Mouse (Mus musculus): ENCODE measurements around the gene Ankrd60. TPM values are rescaled to one million over a fixed set of nuclear protein-coding genes. Genes with fewer than 3 reads are reported as not detected.

Gene Ankrd60
- total RNA-seq, 1 experiment: not detected

- Histone ChIP-seq H3K9ac (ENCODE audit: insufficient read depth, low read depth, low read length, poor library complexity, severe bottlenecking) (no peak overlapping the region), H3K27ac (ENCODE audit: insufficient read depth, low read depth, low read length, poor library complexity, severe bottlenecking) (no peak overlapping the region), H3K9me3 (ENCODE audit: control insufficient read depth, insufficient read depth, low read depth, low read length) (no peaks in the 10 kb centered on the region), H3K4me1 (ENCODE audit: control insufficient read depth in 2 of 2, insufficient read depth in 2 of 2, low read length in 2 of 2, poor library complexity in 1 of 2) (no peaks in the 10 kb centered on the region), H3K4me3 (ENCODE audit: insufficient read depth in 1 of 2, low read depth in 1 of 2, low read length in 2 of 2, poor library complexity in 1 of 2, severe bottlenecking in 1 of 2) (no peak overlapping the region), H3K36me3 (ENCODE audit: control insufficient read depth, insufficient read depth, low read length, poor library complexity, severe bottlenecking) (no peaks in the 10 kb centered on the region)
- in situ Hi-C loops (cut with MboI; ENCODE audit: low sequenced_read_pairs in 2 of 2, unreplicated experiment in 2 of 2): no loop called here
- TF ChIP-seq ZNF384 (IDR thresholded peaks at IDR 0.05; ENCODE audit: low read depth, low read length) (no peak), HCFC1 (IDR thresholded peaks at IDR 0.05; ENCODE audit: borderline replicate concordance, insufficient read depth, low read length) (no peak), MAFK (IDR thresholded peaks at IDR 0.05; ENCODE audit: insufficient read depth, low read depth, low read length) (no peak), ZC3H11A (IDR thresholded peaks at IDR 0.05; ENCODE audit: borderline replicate concordance, low read depth, low read length) (no peak), CHD2 (IDR thresholded peaks at IDR 0.05; ENCODE audit: low read depth, low read length) (no peak)
- no peak for DNase-seq (ENCODE audit: low read depth, low spot score)
Observed at GRCm38 (mm10) chr2:173620645-173621044, 42.5 kb upstream of the Ankrd60 start.

GRCm38 (mm10) chr2:173619132-173619531 is 41.0 kb upstream of the Ankrd60 start:
- H3K4me3 ChIP-seq (ENCODE audit: insufficient read depth in 1 of 2, low read depth in 1 of 2, low read length in 2 of 2, poor library complexity in 1 of 2, severe bottlenecking in 1 of 2): no peak overlapping the region
- TF ChIP-seq ZNF384 (IDR thresholded peaks at IDR 0.05; ENCODE audit: low read depth, low read length) (no peak), ZC3H11A (IDR thresholded peaks at IDR 0.05; ENCODE audit: borderline replicate concordance, low read depth, low read length) (no peak), CHD2 (IDR thresholded peaks at IDR 0.05; ENCODE audit: low read depth, low read length) (no peak), MAFK (IDR thresholded peaks at IDR 0.05; ENCODE audit: insufficient read depth, low read depth, low read length) (no peak), HCFC1 (IDR thresholded peaks at IDR 0.05; ENCODE audit: borderline replicate concordance, insufficient read depth, low read length) (no peak)
- no peak overlapping the region for H3K27ac ChIP-seq (ENCODE audit: insufficient read depth, low read depth, low read length, poor library complexity, severe bottlenecking)
- H3K36me3 ChIP-seq (ENCODE audit: control insufficient read depth, insufficient read depth, low read length, poor library complexity, severe bottlenecking): peaks cover 1% of the 10 kb centered on the region; the same call in 1 of the 2 replicates
- in situ Hi-C loops (cut with MboI; ENCODE audit: low sequenced_read_pairs in 2 of 2, unreplicated experiment in 2 of 2): no loop called here
- H3K9me3 ChIP-seq (ENCODE audit: control insufficient read depth, insufficient read depth, low read depth, low read length): no peaks in the 10 kb centered on the region
- H3K4me1 ChIP-seq (ENCODE audit: control insufficient read depth in 2 of 2, insufficient read depth in 2 of 2, low read length in 2 of 2, poor library complexity in 1 of 2): no peaks in the 10 kb centered on the region
- H3K9ac ChIP-seq (ENCODE audit: insufficient read depth, low read depth, low read length, poor library complexity, severe bottlenecking): no peak overlapping the region
- DNase-seq (ENCODE audit: low read depth, low spot score): no peak

- in situ Hi-C loops (cut with MboI; ENCODE audit: low sequenced_read_pairs in 2 of 2, unreplicated experiment in 2 of 2): no loop called here
- TF ChIP-seq ZNF384 (IDR thresholded peaks at IDR 0.05; ENCODE audit: low read depth, low read length): no peak
- no peak for TF ChIP-seq HCFC1 (IDR thresholded peaks at IDR 0.05; ENCODE audit: borderline replicate concordance, insufficient read depth, low read length)
- TF ChIP-seq CHD2 (IDR thresholded peaks at IDR 0.05; ENCODE audit: low read depth, low read length): no peak
- no peak for TF ChIP-seq ZC3H11A (IDR thresholded peaks at IDR 0.05; ENCODE audit: borderline replicate concordance, low read depth, low read length)
- TF ChIP-seq MAFK (IDR thresholded peaks at IDR 0.05; ENCODE audit: insufficient read depth, low read depth, low read length): no peak
- DNase-seq (ENCODE audit: low read depth, low spot score): no peak
- Histone ChIP-seq H3K36me3 (ENCODE audit: control insufficient read depth, insufficient read depth, low read length, poor library complexity, severe bottlenecking) (peaks cover 1% of the 10 kb centered on the region; the same call in 1 of the 2 replicates), H3K9me3 (ENCODE audit: control insufficient read depth, insufficient read depth, low read depth, low read length) (no peaks in the 10 kb centered on the region), H3K4me3 (ENCODE audit: insufficient read depth in 1 of 2, low read depth in 1 of 2, low read length in 2 of 2, poor library complexity in 1 of 2, severe bottlenecking in 1 of 2) (no peak overlapping the region), H3K4me1 (ENCODE audit: control insufficient read depth in 2 of 2, insufficient read depth in 2 of 2, low read length in 2 of 2, poor library complexity in 1 of 2) (peaks cover 0 to 2% of the 10 kb centered on the region in 2 experiments; a peak in 1 of 4 replicates), H3K9ac (ENCODE audit: insufficient read depth, low read depth, low read length, poor library complexity, severe bottlenecking) (no peak overlapping the region), H3K27ac (ENCODE audit: insufficient read depth, low read depth, low read length, poor library complexity, severe bottlenecking) (no peak overlapping the region)
Observed at GRCm38 (mm10) chr2:173616156-173616555, 38.0 kb upstream of the Ankrd60 start.

- Histone ChIP-seq H3K4me1 (ENCODE audit: control insufficient read depth in 2 of 2, insufficient read depth in 2 of 2, low read length in 2 of 2, poor library complexity in 1 of 2) (peaks cover 0 to 3% of the 10 kb centered on the region in 2 experiments; a peak in 1 of 4 replicates), H3K27ac (ENCODE audit: insufficient read depth, low read depth, low read length, poor library complexity, severe bottlenecking) (no peak overlapping the region), H3K4me3 (ENCODE audit: insufficient read depth in 1 of 2, low read depth in 1 of 2, low read length in 2 of 2, poor library complexity in 1 of 2, severe bottlenecking in 1 of 2) (no peak overlapping the region), H3K36me3 (ENCODE audit: control insufficient read depth, insufficient read depth, low read length, poor library complexity, severe bottlenecking) (peaks cover 1% of the 10 kb centered on the region; the same call in 1 of the 2 replicates), H3K9me3 (ENCODE audit: control insufficient read depth, insufficient read depth, low read depth, low read length) (no peaks in the 10 kb centered on the region), H3K9ac (ENCODE audit: insufficient read depth, low read depth, low read length, poor library complexity, severe bottlenecking) (no peak overlapping the region)
- TF ChIP-seq CHD2 (IDR thresholded peaks at IDR 0.05; ENCODE audit: low read depth, low read length): no peak
- TF ChIP-seq MAFK (IDR thresholded peaks at IDR 0.05; ENCODE audit: insufficient read depth, low read depth, low read length): no peak
- no peak for TF ChIP-seq HCFC1 (IDR thresholded peaks at IDR 0.05; ENCODE audit: borderline replicate concordance, insufficient read depth, low read length)
- TF ChIP-seq ZC3H11A (IDR thresholded peaks at IDR 0.05; ENCODE audit: borderline replicate concordance, low read depth, low read length): no peak
- no peak for DNase-seq (ENCODE audit: low read depth, low spot score)
- in situ Hi-C loops (cut with MboI; ENCODE audit: low sequenced_read_pairs in 2 of 2, unreplicated experiment in 2 of 2): no loop called here
Observed at GRCm38 (mm10) chr2:173615378-173616081, 37.4 kb upstream of the Ankrd60 start.
